Mouse (Mus musculus): ENCODE measurements around the gene Fam167b.
A peak's percentile ranks its signal among the peaks of the same experiment; 100 is the strongest.
"Not testable (repeated sequence)": the region's sequence is repeated elsewhere in the genome, so short reads cannot be mapped to it uniquely, and the experiment has no call there.

Fam167b gene

GRCm38 (mm10) chr4:129561184-129561583, 17.2 kb downstream of the Fam167b start:
- no peak for DNase-seq (ENCODE audit: low read depth, low spot score)

GRCm38 (mm10) chr4:129558321-129558955, 19.9 kb downstream of the Fam167b start:
- DNase-seq (ENCODE audit: low read depth, low spot score) = no peak

- no peak for DNase-seq (ENCODE audit: low read depth, low spot score)
Observed at GRCm38 (mm10) chr4:129557256-129557808, 21.0 kb downstream of the Fam167b start.

DNA sequence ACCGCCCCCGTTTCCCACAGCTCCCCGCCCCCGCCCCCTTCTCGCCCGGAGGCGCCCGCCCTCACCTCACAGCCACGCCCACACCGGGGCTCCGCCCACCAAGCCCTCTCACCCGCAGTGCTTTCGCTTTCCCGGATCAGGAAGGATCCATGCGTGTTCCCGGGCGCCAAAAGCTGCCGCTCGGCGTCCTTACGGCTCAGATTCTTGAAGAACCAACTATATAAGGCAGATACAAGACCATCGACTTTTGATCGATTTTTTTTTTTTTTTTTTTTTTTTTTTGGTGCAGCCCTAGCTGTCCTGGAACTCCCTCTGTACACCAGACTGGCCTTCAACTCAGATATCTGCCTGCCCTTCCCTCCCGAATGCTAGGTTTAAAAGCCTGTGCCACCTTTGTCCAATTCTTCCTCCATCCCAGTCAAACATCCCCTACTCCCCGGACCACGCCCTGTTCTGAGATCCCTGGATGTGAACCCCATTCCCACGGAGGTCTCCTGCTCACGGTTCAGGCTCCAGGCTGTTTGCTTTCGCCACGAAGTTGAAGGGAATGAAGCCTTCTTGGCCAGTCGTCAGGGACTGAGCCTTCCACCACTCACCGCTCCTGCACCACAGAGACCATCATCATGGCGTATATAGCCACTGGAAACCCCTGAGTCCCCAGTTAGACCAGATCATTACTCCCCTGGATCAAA, 21.7 kb downstream of the Fam167b start:
- DNase-seq (ENCODE audit: low read depth, low spot score) = peak; percentile 76

DNA sequence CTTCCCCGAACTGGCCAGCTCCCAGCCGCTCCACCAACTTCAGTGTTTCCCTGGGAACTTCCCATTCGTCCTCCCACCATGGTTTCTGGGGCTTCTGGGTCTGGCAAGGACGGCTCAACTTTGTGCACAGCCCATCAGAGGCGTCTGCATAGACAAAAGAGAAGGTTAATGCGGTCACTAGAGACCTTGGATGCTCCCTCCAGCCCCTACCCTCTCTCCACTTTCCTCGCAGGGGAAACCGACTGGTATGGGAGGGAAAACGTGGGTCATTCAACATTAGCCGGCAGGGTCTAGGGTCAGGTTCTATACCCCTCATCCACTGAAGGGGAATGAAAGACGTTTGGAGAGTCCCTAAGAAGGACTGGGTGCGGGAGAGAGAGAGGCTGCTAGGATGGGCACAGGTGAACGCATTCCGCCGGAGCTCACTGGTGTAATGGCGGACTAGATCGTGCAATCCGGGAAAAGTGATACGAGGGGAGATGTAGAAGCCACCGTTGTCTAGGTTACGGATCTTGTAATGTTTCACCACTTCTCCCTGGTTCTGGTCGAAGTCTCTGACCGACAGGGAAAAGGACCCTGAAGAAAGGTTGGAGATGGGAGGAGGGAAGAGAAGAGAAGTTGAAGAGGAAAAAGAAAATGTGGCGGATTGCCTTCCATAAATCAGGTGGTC, 22.4 kb downstream of the Fam167b start:
- DNase-seq (ENCODE audit: low read depth, low spot score) = no peak

DNA sequence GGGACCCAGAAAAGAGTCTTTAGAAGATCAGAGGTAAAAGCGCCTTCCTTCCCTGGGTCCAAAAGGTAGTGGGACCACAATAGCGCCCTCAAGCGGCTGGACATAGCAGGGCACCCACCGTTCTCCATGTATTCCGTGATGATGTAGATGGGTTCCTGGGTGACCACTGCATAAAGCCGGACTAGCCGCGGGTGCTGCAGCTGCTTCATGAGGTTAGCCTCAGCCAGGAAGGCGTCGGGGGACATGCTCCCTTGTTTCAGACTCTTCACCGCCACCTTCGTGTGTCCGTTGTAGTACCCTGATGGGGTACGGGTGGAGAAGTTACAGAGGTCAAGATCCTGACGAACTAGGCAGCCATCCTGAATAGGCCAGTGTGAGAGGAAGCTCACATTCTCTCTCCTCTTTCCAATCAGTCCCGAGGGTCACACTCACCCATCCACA, 22.9 kb downstream of the Fam167b start:
- DNase-seq (ENCODE audit: low read depth, low spot score) = no peak

DNA sequence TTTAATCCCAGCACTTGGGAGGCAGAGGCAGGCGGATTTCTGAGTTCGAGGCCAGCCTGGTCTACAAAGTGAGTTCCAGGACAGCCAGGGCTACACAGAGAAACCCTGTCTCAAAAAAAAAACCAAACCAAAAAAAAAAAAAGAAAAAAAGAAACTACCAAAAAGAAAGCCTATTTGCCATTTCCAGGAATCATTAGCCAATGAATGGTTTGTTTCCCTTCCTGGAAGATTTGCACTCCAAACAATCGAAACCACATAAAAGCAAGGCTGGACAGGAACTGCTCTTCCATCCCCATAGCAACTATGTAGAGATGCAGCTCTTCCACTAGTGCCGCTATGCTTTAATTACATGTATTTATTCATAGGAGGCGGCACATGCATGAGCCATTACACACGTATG, 23.8 kb downstream of the Fam167b start:
- not testable (repeated sequence) for DNase-seq (ENCODE audit: low read depth, low spot score)

- DNase-seq (ENCODE audit: low read depth, low spot score) = no peak
Observed at GRCm38 (mm10) chr4:129550295-129550694, 28.1 kb downstream of the Fam167b start.

- no peak for DNase-seq (ENCODE audit: low read depth, low spot score)
Observed at GRCm38 (mm10) chr4:129549306-129549705, 29.0 kb downstream of the Fam167b start.

- DNase-seq (ENCODE audit: low read depth, low spot score) = not testable (repeated sequence)
Observed at GRCm38 (mm10) chr4:129547631-129548030, 30.7 kb downstream of the Fam167b start.

GRCm38 (mm10) chr4:129544106-129544505, 34.2 kb downstream of the Fam167b start:
- no peak for DNase-seq (ENCODE audit: low read depth, low spot score)

DNA sequence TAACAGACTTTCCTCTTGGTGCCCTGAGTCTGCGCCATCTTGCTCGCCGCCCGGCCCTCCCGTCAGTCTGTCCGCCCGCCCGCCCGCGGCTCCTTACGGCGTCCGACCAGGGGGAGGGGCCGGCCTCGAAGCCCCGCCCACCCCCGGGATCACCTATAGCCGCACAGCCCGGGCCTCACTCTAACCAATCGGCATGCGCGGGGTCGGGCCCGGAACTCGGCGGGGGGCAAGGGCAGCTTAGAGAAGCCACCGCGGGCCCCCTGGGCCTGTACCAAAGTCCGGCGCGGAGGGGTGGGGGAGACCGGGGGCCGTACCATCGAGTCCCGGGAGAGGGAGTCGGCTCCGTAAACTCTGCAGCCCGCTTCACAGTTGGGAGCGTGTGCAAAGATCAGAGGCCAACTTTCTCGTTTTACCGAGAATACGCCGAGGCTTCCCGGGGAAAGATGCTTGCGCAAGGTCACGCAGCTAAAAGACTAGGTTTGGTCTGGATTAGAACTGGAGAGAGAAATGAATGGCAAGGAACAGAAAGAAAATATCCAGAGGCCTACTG, 35.7 kb downstream of the Fam167b start, which contains the start of gene Hdac1:
Gene Hdac1, minus strand, starts transcription at position 122 of the 550 bp plus-strand sequence.
- DNase-seq (ENCODE audit: low read depth, low spot score) = peak; percentile 97

DNA sequence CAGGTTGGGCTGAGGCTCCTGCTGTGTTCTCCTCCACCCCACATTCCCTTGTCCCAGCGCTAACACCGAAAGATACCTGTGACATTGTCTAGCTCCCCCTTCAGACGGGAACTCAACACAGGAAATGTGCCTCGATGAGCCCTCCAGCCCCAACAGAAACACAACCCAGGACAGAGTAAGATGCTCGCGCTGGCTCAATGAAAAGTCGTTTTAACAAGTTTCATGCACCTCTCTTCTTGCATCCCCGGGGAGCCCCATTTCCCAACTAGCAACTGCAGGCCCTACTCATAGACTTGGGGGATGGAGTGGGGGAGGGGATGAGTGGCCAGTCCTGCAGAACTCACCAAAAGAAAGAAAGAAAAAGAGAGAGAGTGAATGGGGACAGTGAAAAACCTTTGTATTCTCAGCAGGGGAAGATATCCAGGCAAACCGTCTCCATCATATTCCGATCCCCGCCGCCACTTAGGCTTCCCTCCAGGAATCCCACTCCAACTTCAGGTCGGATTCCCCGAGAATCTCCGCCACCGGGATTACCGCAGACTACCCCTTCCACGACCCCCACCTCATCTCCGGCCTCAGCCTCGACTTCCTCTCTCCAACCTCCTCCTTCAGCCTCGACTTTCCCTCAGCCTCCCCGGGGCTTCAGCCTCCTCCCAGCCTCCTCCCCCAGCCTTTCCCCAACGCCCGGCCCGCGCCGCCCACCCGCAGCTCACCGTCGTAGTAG, 36.3 kb downstream of the Fam167b start:
- no peak for DNase-seq (ENCODE audit: low read depth, low spot score)

DNA sequence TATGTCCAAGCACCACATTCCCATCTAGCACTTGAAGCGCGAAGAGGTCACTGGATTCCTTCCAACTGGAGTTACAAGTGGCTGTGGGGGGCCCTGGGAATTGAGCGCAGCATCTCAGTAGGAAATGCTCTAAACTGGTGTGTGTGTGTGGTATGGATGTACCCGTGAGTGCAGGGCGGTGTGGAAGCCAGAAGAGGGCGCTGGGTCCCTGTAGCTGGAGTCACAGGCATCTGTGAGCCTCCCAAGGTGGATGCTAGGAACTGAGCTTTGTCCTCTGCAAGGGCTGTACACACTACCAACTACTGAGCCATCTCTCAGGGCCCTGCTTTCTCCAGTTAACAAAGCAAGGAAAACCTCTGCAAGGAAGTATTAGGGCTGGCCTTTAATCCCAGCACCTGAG, 38.3 kb downstream of the Fam167b start:
- DNase-seq (ENCODE audit: low read depth, low spot score) = no peak

DNA sequence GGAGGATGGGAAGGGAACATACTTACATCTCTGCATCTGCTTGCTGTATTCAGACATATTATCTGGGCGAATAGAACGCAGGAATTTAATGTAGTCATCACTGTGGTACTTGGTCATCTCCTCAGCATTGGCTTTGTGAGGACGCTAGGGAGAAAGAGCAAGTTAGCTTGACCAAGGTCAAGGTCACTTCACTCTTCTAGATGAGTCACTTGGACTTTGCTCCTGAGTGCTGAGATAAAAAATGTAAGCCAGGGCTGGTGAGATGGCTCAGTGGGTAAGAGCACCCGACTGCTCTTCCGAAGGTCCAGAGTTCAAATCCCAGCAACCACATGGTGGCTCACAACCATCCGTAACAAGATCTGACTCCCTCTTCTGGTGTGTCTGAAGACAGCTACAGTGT, 49.4 kb downstream of the Fam167b start:
- not testable (repeated sequence) for DNase-seq (ENCODE audit: low read depth, low spot score)

Measured in retina, postnatal 7 days (tissue).